Comparison of ENCODE assay signal across 25 mouse cellular contexts in the genomic region with DNA sequence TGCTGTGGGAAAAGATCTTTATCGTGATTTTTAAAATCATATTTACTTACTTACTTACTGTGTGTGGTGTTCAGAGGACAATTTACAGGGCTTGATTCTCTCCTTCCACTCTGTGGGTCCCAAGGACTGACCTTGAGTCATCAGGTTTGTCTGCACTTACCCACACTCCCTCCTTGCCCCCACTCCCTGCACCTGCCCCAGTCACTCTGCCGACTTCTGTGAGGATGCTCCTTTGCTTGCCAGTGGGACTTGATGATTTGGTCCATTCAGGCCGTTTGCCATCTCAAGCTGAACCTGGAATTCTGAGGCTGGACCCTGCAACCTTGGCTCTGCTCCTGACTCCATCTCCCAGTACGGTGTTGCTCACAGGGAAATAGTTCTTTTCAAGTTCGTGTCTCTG.
"Had no signal": no experiment of that assay in that cellular context is flagged by ENCODE, and none has a peak within 500 bp of the region (broad histone marks: within the 10 kb centered on the region; RNA-seq: fewer than 3 reads in every experiment).

No protein-coding gene starts in this region.

- H3K27me3 ChIP-seq: embryonic facial prominence, embryonic 12.5 days; embryonic facial prominence, embryonic 13.5 days; embryonic facial prominence, embryonic 15.5 days; forebrain, embryonic 12.5 days; forebrain, embryonic 13.5 days; forebrain, embryonic 15.5 days had no signal

- H3K4me2 ChIP-seq: embryonic facial prominence, embryonic 12.5 days; embryonic facial prominence, embryonic 13.5 days; embryonic facial prominence, embryonic 15.5 days; forebrain, embryonic 12.5 days; forebrain, embryonic 13.5 days; forebrain, embryonic 15.5 days had no signal

- H3K4me3 ChIP-seq: embryonic facial prominence, embryonic 10.5 days; embryonic facial prominence, embryonic 12.5 days; embryonic facial prominence, embryonic 13.5 days; embryonic facial prominence, embryonic 15.5 days; erythroblast, embryonic 14.5 days; forebrain, embryonic 10.5 days; forebrain, embryonic 12.5 days; forebrain, embryonic 13.5 days; forebrain, embryonic 15.5 days; heart, adult 2 months; heart, embryonic 10.5 days had no signal

- H3K36me3 ChIP-seq: embryonic facial prominence, embryonic 10.5 days; embryonic facial prominence, embryonic 12.5 days; embryonic facial prominence, embryonic 13.5 days; embryonic facial prominence, embryonic 15.5 days; forebrain, embryonic 10.5 days; forebrain, embryonic 12.5 days; forebrain, embryonic 15.5 days; heart, embryonic 10.5 days had no signal

- DNase-seq: cerebellum, adult 2 months; cerebellum, adult 8-10 months; cerebellum, adult 9-10 months; cerebellum, adult 9-11 months; cerebellum, postnatal 10 days; cerebellum, postnatal 14 days; cerebellum, postnatal 25 days; cerebellum, postnatal 36 days; embryo, embryonic 11 days; forebrain, postnatal 0 days; gastrocnemius, postnatal 14 days; gastrocnemius, postnatal 25 days; gastrocnemius, postnatal 36 days; heart, adult 18-20 months; heart, adult 2 months had no signal

- H3K27ac ChIP-seq: embryonic facial prominence, embryonic 10.5 days; embryonic facial prominence, embryonic 12.5 days; embryonic facial prominence, embryonic 13.5 days; embryonic facial prominence, embryonic 15.5 days; forebrain, embryonic 10.5 days; forebrain, embryonic 12.5 days; forebrain, embryonic 13.5 days; forebrain, embryonic 15.5 days; heart, adult 2 months; heart, embryonic 10.5 days had no signal
